Mouse (Mus musculus) G1E (cell line): Measurements from ENCODE around the gene Dusp10. TPM values are rescaled to one million over a fixed set of nuclear protein-coding genes. Genes with fewer than 3 reads are reported as not detected.

Source experiments
- ATAC-seq: 2 replicates; pipeline ENCODE4 v1.8.0; 2016; ENCODE audit warnings: mild to moderate bottlenecking; ENCODE audit not compliant: insufficient number of reproducible peaks, poor library complexity, low FRiP score, severe bottlenecking; ENCODE audit errors: extremely low read depth
- DNase-seq: peaks from one replicate; pipeline ENCODE4 v3.0.0; 2012; ENCODE audit warnings: low spot score
- H3K27me3 ChIP-seq: 2 replicates; pipeline ENCODE4 v1.6.1; 2012; ENCODE audit warnings: mild to moderate bottlenecking, low read length, inconsistent platforms; ENCODE audit not compliant: insufficient read depth
- H3K36me3 ChIP-seq: replicated peaks from 2 replicates; pipeline ENCODE3; 2012; ENCODE audit warnings: mild to moderate bottlenecking, inconsistent platforms
- H3K4me1 ChIP-seq: 2 replicates; pipeline ENCODE4 v1.6.1; 2012; ENCODE audit warnings: low read depth, low read length, inconsistent platforms, mixed read lengths; ENCODE audit not compliant: insufficient read depth
- H3K4me3 ChIP-seq: 2 replicates; pipeline ENCODE4 v1.5.1; 2012; ENCODE audit warnings: low read depth, mild to moderate bottlenecking, inconsistent platforms, low read length, moderate library complexity, mixed read lengths
- H3K9me3 ChIP-seq: replicated peaks from 2 replicates; pipeline ENCODE4 v1.6.1; 2012; ENCODE audit warnings: inconsistent platforms
- CTCF ChIP-seq: IDR thresholded peaks from 2 replicates; pipeline ENCODE4 v1.5.1; 2012; ENCODE audit warnings: low read depth, low read length, inconsistent platforms, mixed read lengths
- GATA1 ChIP-seq: IDR thresholded peaks from 2 replicates; pipeline ENCODE4 v1.6.1; 2012; ENCODE audit warnings: borderline replicate concordance, low read length, inconsistent platforms, mixed read lengths
- GATA2 ChIP-seq: IDR thresholded peaks from 2 replicates; pipeline ENCODE4 v1.6.1; 2012; ENCODE audit warnings: low read depth, low read length, inconsistent platforms, borderline replicate concordance
- POLR2AphosphoS5 ChIP-seq: IDR thresholded peaks from 2 replicates; pipeline ENCODE4 v1.6.1; 2012; ENCODE audit warnings: low read depth, low read length, inconsistent platforms; ENCODE audit not compliant: insufficient replicate concordance
- TAL1 ChIP-seq: conservative IDR thresholded peaks from 2 replicates; pipeline ENCODE4 v1.6.1; 2012; ENCODE audit warnings: low read depth, low read length, inconsistent platforms, mixed read lengths
- polyA plus RNA-seq: library from polyadenylated mRNA; stranded (reverse); fragments of >175 nt; gene quantifications from 2 replicates; pipeline ENCODE4 v1.2.3, GENCODE M21; 2012
- total RNA-seq, 2 experiments: library from RNA; stranded (forward) in 1 of 2; stranded (reverse) in 1 of 2; fragments of 200-1000 nt in 1 of 2; fragments of >200 nt in 1 of 2; fragmentation: Nextera tagmentation in 1 of 2; gene quantifications; 2 replicates each; pipeline ENCODE4 v1.2.3; 2014 to 2017

Dusp10 gene
- total and polyA plus RNA-seq, 3 experiments, result 0.27 TPM; not detected in 2

GRCm38 (mm10) chr1:184024631-184025030 lies 11.5 kb downstream of the Dusp10 start:
- ATAC-seq, result no peak
- Histone ChIP-seq H3K9me3 (peaks cover 39% of the 10 kb centered on the region), H3K27me3 (no peaks in the 10 kb centered on the region), H3K4me1 (no peaks in the 10 kb centered on the region), H3K36me3 (no peaks in the 10 kb centered on the region), H3K4me3 (no peak overlapping the region)
- DNase-seq, result no peak
- no peak for TF ChIP-seq GATA1
- no peak for TF ChIP-seq TAL1
- TF ChIP-seq GATA2, result no peak
- TF ChIP-seq POLR2AphosphoS5, result no peak
- no peak for TF ChIP-seq CTCF

GRCm38 (mm10) chr1:184025079-184025478 lies 12.0 kb downstream of the Dusp10 start:
- DNase-seq (no peak), ATAC-seq (no peak)

GRCm38 (mm10) chr1:184027039-184027438 lies 13.9 kb downstream of the Dusp10 start:
- ATAC-seq (no peak), DNase-seq (no peak)
- peaks cover 39% of the 10 kb centered on the region for H3K9me3 ChIP-seq
- H3K27me3 ChIP-seq, result no peaks in the 10 kb centered on the region
- H3K4me3 ChIP-seq, result no peak overlapping the region
- no peak for TF ChIP-seq CTCF
- TF ChIP-seq POLR2AphosphoS5, result no peak
- no peak for TF ChIP-seq GATA1
- no peak for TF ChIP-seq TAL1
- TF ChIP-seq GATA2, result no peak
- H3K4me1 ChIP-seq, result no peaks in the 10 kb centered on the region
- no peaks in the 10 kb centered on the region for H3K36me3 ChIP-seq

More at GRCm38 (mm10) chr1:184025079-184025478, 12.0 kb downstream of the Dusp10 start:
- Histone ChIP-seq H3K4me3 (no peak overlapping the region), H3K4me1 (no peaks in the 10 kb centered on the region), H3K9me3 (peaks cover 39% of the 10 kb centered on the region), H3K36me3 (no peaks in the 10 kb centered on the region), H3K27me3 (no peaks in the 10 kb centered on the region)
- no peak for TF ChIP-seq TAL1
- TF ChIP-seq CTCF, result no peak
- no peak for TF ChIP-seq POLR2AphosphoS5
- TF ChIP-seq GATA2, result no peak
- TF ChIP-seq GATA1, result no peak

GRCm38 (mm10) chr1:184030070-184030802 lies 17.1 kb downstream of the Dusp10 start:
- no peak for TF ChIP-seq GATA1
- TF ChIP-seq POLR2AphosphoS5, result no peak
- TF ChIP-seq CTCF, result no peak
- TF ChIP-seq TAL1, result no peak
- no peak for TF ChIP-seq GATA2
- no peak for DNase-seq
- H3K4me1 ChIP-seq, result no peaks in the 10 kb centered on the region
- H3K27me3 ChIP-seq, result no peaks in the 10 kb centered on the region
- H3K4me3 ChIP-seq, result no peak overlapping the region
- peaks cover 53% of the 10 kb centered on the region for H3K9me3 ChIP-seq
- H3K36me3 ChIP-seq, result no peaks in the 10 kb centered on the region
- ATAC-seq, result no peak

- Histone ChIP-seq H3K27me3 (no peaks in the 10 kb centered on the region), H3K4me3 (no peak overlapping the region; the same call in 1 of the 2 replicates), H3K4me1 (no peaks in the 10 kb centered on the region), H3K36me3 (no peaks in the 10 kb centered on the region), H3K9me3 (peaks cover 60% of the 10 kb centered on the region)
- TF ChIP-seq TAL1 (no peak), POLR2AphosphoS5 (no peak), GATA2 (no peak), GATA1 (no peak), CTCF (no peak)
- DNase-seq, result no peak
- no peak for ATAC-seq
These were observed 19.7 kb downstream of the Dusp10 start for GRCm38 (mm10) chr1:184032682-184033389.

GRCm38 (mm10) chr1:184033390-184034010 lies 20.4 kb downstream of the Dusp10 start:
- TF ChIP-seq GATA2 (no peak), POLR2AphosphoS5 (no peak), TAL1 (no peak), GATA1 (no peak)
- Histone ChIP-seq H3K9me3 (peaks cover 60% of the 10 kb centered on the region), H3K4me1 (no peaks in the 10 kb centered on the region), H3K27me3 (no peaks in the 10 kb centered on the region), H3K4me3 (no peak overlapping the region; the same call in 1 of the 2 replicates), H3K36me3 (no peaks in the 10 kb centered on the region)
- ATAC-seq (no peak), DNase-seq (no peak)
